Comparison of ENCODE assay signal across 25 mouse cellular contexts in genomic region chr6:88721059-88721458, GRCm38 (mm10). TPM values are rescaled to one million over a fixed set of nuclear protein-coding genes. Genes with fewer than 3 reads are reported as not detected.
DNase-seq lines count a peak whose midpoint lies in the region; ATAC-seq and TF ChIP-seq lines count a peak whose summit lies in the region.
"Had no signal": no experiment of that assay in that cellular context is flagged by ENCODE, and none has a peak within 500 bp of the region (broad histone marks: within the 10 kb centered on the region; RNA-seq: fewer than 3 reads in every experiment).

No protein-coding gene starts in this region.

- H3K36me3 ChIP-seq in intestine, embryonic 14.5 days (ENCODE audit: control insufficient read depth, insufficient read depth, low read length) = no peaks in the 10 kb centered on the region
- H3K36me3 ChIP-seq in intestine, postnatal 0 days (ENCODE audit: control insufficient read depth, insufficient read depth) = no peaks in the 10 kb centered on the region
- H3K36me3 ChIP-seq in lung, embryonic 16.5 days (ENCODE audit: control insufficient read depth, insufficient read depth, low read length) = no peaks in the 10 kb centered on the region
- H3K36me3 ChIP-seq in intestine, embryonic 15.5 days = no peaks in the 10 kb centered on the region
- H3K36me3 ChIP-seq: forebrain, embryonic 10.5 days; heart, embryonic 10.5 days; hindbrain, embryonic 12.5 days; hindbrain, embryonic 15.5 days had no signal

- H3K9me3 ChIP-seq in intestine, embryonic 14.5 days (ENCODE audit: control insufficient read depth, low read length) = no peaks in the 10 kb centered on the region
- no peaks in the 10 kb centered on the region for H3K9me3 ChIP-seq in intestine, postnatal 0 days (ENCODE audit: control insufficient read depth)
- H3K9me3 ChIP-seq in lung, embryonic 16.5 days (ENCODE audit: control insufficient read depth, low read length) = no peaks in the 10 kb centered on the region
- H3K9me3 ChIP-seq in intestine, embryonic 15.5 days = no peaks in the 10 kb centered on the region
- H3K9me3 ChIP-seq: forebrain, embryonic 10.5 days; forebrain, embryonic 13.5 days; heart, embryonic 10.5 days; hindbrain, embryonic 12.5 days; hindbrain, embryonic 15.5 days had no signal

- WGBS in intestine, embryonic 14.5 days = 50% methylated on average over 3 of the region's 3 CpGs
- WGBS in intestine, postnatal 0 days = 49% methylated on average over 3 of the region's 3 CpGs
- WGBS in lung, embryonic 16.5 days = 38% methylated on average over 3 of the region's 3 CpGs
- 53% methylated on average over 3 of the region's 3 CpGs for WGBS in intestine, embryonic 15.5 days

- H3K4me1 ChIP-seq in intestine, embryonic 14.5 days (replicated peaks; ENCODE audit: control insufficient read depth, insufficient read depth, low read length) = peaks cover 7% of the 10 kb centered on the region
- H3K4me1 ChIP-seq in intestine, postnatal 0 days (replicated peaks; ENCODE audit: control insufficient read depth, insufficient read depth, low read length) = no peaks in the 10 kb centered on the region
- peaks cover 15% of the 10 kb centered on the region for H3K4me1 ChIP-seq in lung, embryonic 16.5 days (replicated peaks; ENCODE audit: control insufficient read depth, insufficient read depth, low read length)
- H3K4me1 ChIP-seq in brown adipose tissue, adult 24 weeks (ENCODE audit: control insufficient read depth, insufficient read depth, insufficient read length, low read length) = peaks cover 40% of the 10 kb centered on the region
- H3K4me1 ChIP-seq in intestine, embryonic 15.5 days (replicated peaks) = peaks cover under 1% of the 10 kb centered on the region; the same call in 1 of the 2 replicates

- DNase-seq in intestine, embryonic 14.5 days (ENCODE audit: low spot score) = no peak
- no peak for DNase-seq in lung, postnatal 14 days
- DNase-seq in testis, postnatal 10 days (ENCODE audit: low spot score) = no peak
- DNase-seq: adrenal gland, adult 2 months; adrenal gland, postnatal 14 days; cerebellum, adult 11-12 months; cerebellum, adult 8-10 months; cerebellum, postnatal 10 days; cerebellum, postnatal 36 days; embryo, embryonic 11 days; gastrocnemius, postnatal 25 days; heart, adult 18-20 months had no signal

- ATAC-seq in intestine, embryonic 14.5 days (replicated peaks; ENCODE audit: low FRiP score, low TSS enrichment, low read depth) = no peak
- ATAC-seq in intestine, postnatal 0 days = no peak
- no peak for ATAC-seq in lung, embryonic 16.5 days (ENCODE audit: low read depth)
- ATAC-seq in intestine, embryonic 15.5 days = no peak
- no peak for ATAC-seq in megakaryocyte progenitor cell, adult 5-6 weeks (replicated peaks; ENCODE audit: poor library complexity)
- ATAC-seq: CD4-positive, CD25-positive, alpha-beta regulatory T cell, adult 4 months; forebrain, embryonic 13.5 days; forebrain, embryonic 16.5 days had no signal

- H3K4me3 ChIP-seq in intestine, embryonic 14.5 days (ENCODE audit: low read depth, low read length) = no peak overlapping the region
- no peak overlapping the region for H3K4me3 ChIP-seq in intestine, postnatal 0 days (ENCODE audit: low read depth, low read length)
- H3K4me3 ChIP-seq in lung, embryonic 16.5 days (ENCODE audit: low read length) = no peak overlapping the region
- no peak overlapping the region for H3K4me3 ChIP-seq in brown adipose tissue, adult 24 weeks (ENCODE audit: insufficient read depth, low read depth, low read length)
- H3K4me3 ChIP-seq in intestine, embryonic 15.5 days (replicated peaks) = no peak overlapping the region
- H3K4me3 ChIP-seq: forebrain, embryonic 10.5 days; forebrain, embryonic 13.5 days; heart, embryonic 10.5 days; hindbrain, embryonic 12.5 days; hindbrain, embryonic 15.5 days had no signal

- no peak overlapping the region for H3K9ac ChIP-seq in intestine, embryonic 14.5 days (ENCODE audit: low read length)
- no peak overlapping the region for H3K9ac ChIP-seq in intestine, postnatal 0 days (ENCODE audit: low read depth, low read length)
- H3K9ac ChIP-seq in lung, embryonic 16.5 days (ENCODE audit: low read length) = no peak overlapping the region
- H3K9ac ChIP-seq in intestine, embryonic 15.5 days = no peak overlapping the region
- H3K9ac ChIP-seq: forebrain, embryonic 13.5 days; hindbrain, embryonic 12.5 days; hindbrain, embryonic 15.5 days had no signal

- TF ChIP-seq CTCF in intestine, postnatal 0 days (IDR thresholded peaks at IDR 0.05; ENCODE audit: low read depth) = no peak

- peak overlapping the region; percentile 34 for H3K27ac ChIP-seq in intestine, embryonic 14.5 days (ENCODE audit: low read depth)
- no peak overlapping the region for H3K27ac ChIP-seq in intestine, postnatal 0 days (ENCODE audit: low read depth, low read length)
- H3K27ac ChIP-seq in lung, embryonic 16.5 days (ENCODE audit: low read length) = peak overlapping the region; percentile 69
- H3K27ac ChIP-seq in brown adipose tissue, adult 24 weeks (replicated peaks; ENCODE audit: low read depth, low read length) = peak overlapping the region; percentile 56
- peak overlapping the region; percentile 24; the same call in 1 of the 2 replicates for H3K27ac ChIP-seq in intestine, embryonic 15.5 days
- H3K27ac ChIP-seq: forebrain, embryonic 10.5 days; forebrain, embryonic 13.5 days; heart, embryonic 10.5 days; hindbrain, embryonic 12.5 days; hindbrain, embryonic 15.5 days had no signal

- H3K4me2 ChIP-seq in intestine, embryonic 14.5 days (ENCODE audit: low read length) = no peak overlapping the region
- H3K4me2 ChIP-seq in intestine, postnatal 0 days (replicated peaks; ENCODE audit: low read depth) = no peak overlapping the region
- H3K4me2 ChIP-seq in lung, embryonic 16.5 days (ENCODE audit: low read depth, low read length) = peak overlapping the region; percentile 3; the same call in 1 of the 2 replicates
- no peak overlapping the region for H3K4me2 ChIP-seq in intestine, embryonic 15.5 days (replicated peaks)
- H3K4me2 ChIP-seq: forebrain, embryonic 13.5 days; hindbrain, embryonic 12.5 days; hindbrain, embryonic 15.5 days had no signal

- H3K27me3 ChIP-seq in intestine, embryonic 14.5 days (replicated peaks; ENCODE audit: control insufficient read depth, insufficient read depth, low read length) = no peaks in the 10 kb centered on the region
- no peaks in the 10 kb centered on the region for H3K27me3 ChIP-seq in intestine, postnatal 0 days (replicated peaks; ENCODE audit: control insufficient read depth, insufficient read depth, low read length)
- no peaks in the 10 kb centered on the region; the same call in 1 of the 2 replicates for H3K27me3 ChIP-seq in lung, embryonic 16.5 days (ENCODE audit: control insufficient read depth, insufficient read depth, low read depth, low read length)
- H3K27me3 ChIP-seq in intestine, embryonic 15.5 days (replicated peaks) = no peaks in the 10 kb centered on the region
- H3K27me3 ChIP-seq: hindbrain, embryonic 15.5 days had no signal

RNA-seq across cellular contexts. Expression of gene Mgll, which starts 3.2 kb away (rescaled TPM):
- polyA plus RNA-seq in intestine, embryonic 14.5 days (2014; fragmentation: Nextera tagmentation; extraction: Ambion mirVana) = 88.3 and 94.2 TPM in 2 replicates
- 65.4 and 78.2 TPM in 2 replicates for polyA plus RNA-seq in intestine, postnatal 0 days (2015; fragmentation: Nextera tagmentation; extraction: Ambion mirVana)
- polyA plus RNA-seq in lung, embryonic 16.5 days (2015; fragmentation: Nextera tagmentation; extraction: Ambion mirVana) = 73.2 and 79.8 TPM in 2 replicates
- 257 and 493 TPM in 2 replicates for polyA plus RNA-seq in brown adipose tissue, adult 24 weeks (2012; ENCODE audit: insufficient read depth, insufficient read length, missing spikeins)
- 71.6 and 75.9 TPM in 2 replicates for polyA plus RNA-seq in intestine, embryonic 15.5 days (2015; fragmentation: Nextera tagmentation; extraction: Ambion mirVana)
- total RNA-seq in megakaryocyte progenitor cell, adult 5-6 weeks (2015) = 1.7 and 1.9 TPM in 2 replicates
- total RNA-seq in megakaryocyte progenitor cell, adult 5-6 weeks (2017) = 1.6 and 2.7 TPM in 2 replicates
- total RNA-seq: MEL had no signal
